ENCODE assay signal across 12 mouse cellular contexts in genomic region chr4:109253664-109254151, GRCm38 (mm10). TPM values are rescaled to one million over a fixed set of nuclear protein-coding genes. Genes with fewer than 3 reads are reported as not detected.
A peak's percentile ranks its signal among the peaks of the same experiment; 100 is the strongest.
DNase-seq lines count a peak whose midpoint lies in the region; ATAC-seq lines count a peak whose summit lies in the region.
"Had no signal": no experiment of that assay in that cellular context is flagged by ENCODE, and none has a peak within 500 bp of the region (broad histone marks: within the 10 kb centered on the region; RNA-seq: fewer than 3 reads in every experiment).

No protein-coding gene starts in this region.

- H3K27me3 ChIP-seq in heart, embryonic 10.5 days (ENCODE audit: insufficient read depth, poor library complexity, severe bottlenecking) = no peaks in the 10 kb centered on the region
- no peaks in the 10 kb centered on the region for H3K27me3 ChIP-seq in liver, embryonic 15.5 days

- H3K36me3 ChIP-seq in heart, embryonic 10.5 days = no peaks in the 10 kb centered on the region
- no peaks in the 10 kb centered on the region for H3K36me3 ChIP-seq in liver, embryonic 15.5 days (replicated peaks)

- peak overlapping the region; percentile 49 for H3K4me2 ChIP-seq in liver, embryonic 15.5 days

- no peak for DNase-seq in heart, embryonic 10.5 days (ENCODE audit: low spot score)
- no peak for DNase-seq in urinary bladder, postnatal 4 days (ENCODE audit: low spot score in 2 of 2)
- no peak for DNase-seq in kidney, adult 18-20 months
- DNase-seq: adrenal gland, adult 8-10 months; cerebellum, adult 9-10 months; kidney, postnatal 14 days; thymus, adult 18-20 months had no signal

- no peak overlapping the region for H3K9ac ChIP-seq in liver, embryonic 15.5 days

- peak overlapping the region; percentile 70 for H3K27ac ChIP-seq in brown adipose tissue, adult 24 weeks (replicated peaks; ENCODE audit: low read depth, low read length)
- peak overlapping the region; percentile 33 for H3K27ac ChIP-seq in heart, embryonic 10.5 days
- peak overlapping the region; percentile 66 for H3K27ac ChIP-seq in liver, embryonic 15.5 days (replicated peaks)

- H3K4me1 ChIP-seq in brown adipose tissue, adult 24 weeks (ENCODE audit: control insufficient read depth, insufficient read depth, insufficient read length, low read length) = no peaks in the 10 kb centered on the region
- no peaks in the 10 kb centered on the region for H3K4me1 ChIP-seq in heart, embryonic 10.5 days
- peaks cover 54% of the 10 kb centered on the region for H3K4me1 ChIP-seq in liver, embryonic 15.5 days (replicated peaks)

- H3K4me3 ChIP-seq in brown adipose tissue, adult 24 weeks (ENCODE audit: insufficient read depth, low read depth, low read length) = 0 out of 2 replicates have a peak overlapping the region, but pooled peaks have one; percentile 28
- H3K4me3 ChIP-seq in heart, embryonic 10.5 days = no peak overlapping the region
- H3K4me3 ChIP-seq in liver, embryonic 15.5 days (replicated peaks) = peak overlapping the region; percentile 17; the same call in 1 of the 2 replicates

- WGBS in heart, embryonic 10.5 days = 58% methylated on average over 11 of the region's 11 CpGs
- WGBS in liver, embryonic 15.5 days (ENCODE audit: insufficient replicate concordance) = 14% methylated on average over 11 of the region's 11 CpGs

- no peak for ATAC-seq in liver, embryonic 15.5 days (ENCODE audit: insufficient read depth)
- peak; percentile 15; the same call in 1 of the 2 replicates for ATAC-seq in megakaryocyte progenitor cell, adult 5-6 weeks (replicated peaks; ENCODE audit: poor library complexity)
- no peak for ATAC-seq in frontal cortex, adult (ENCODE audit: low TSS enrichment)

- peaks cover 4% of the 10 kb centered on the region; the same call in 1 of the 2 replicates for H3K9me3 ChIP-seq in heart, embryonic 10.5 days
- H3K9me3 ChIP-seq in liver, embryonic 15.5 days (replicated peaks) = no peaks in the 10 kb centered on the region

RNA-seq across cellular contexts. Expression of gene Calr4, which starts 19.4 kb away (rescaled TPM):
- 0.96 TPM in 1 of 2 replicates, not detected in the other for polyA plus RNA-seq in brown adipose tissue, adult 24 weeks (2012; ENCODE audit: insufficient read depth, insufficient read length, missing spikeins)
- 0.11 and 0.15 TPM in 2 replicates for polyA plus RNA-seq in heart, embryonic 10.5 days (2016; fragmentation: Nextera tagmentation; extraction: Ambion mirVana)
- not detected in 2 replicates for polyA plus RNA-seq in liver, embryonic 15.5 days (2015; fragmentation: Nextera tagmentation; extraction: Ambion mirVana)
- total RNA-seq in megakaryocyte progenitor cell, adult 5-6 weeks (2015) = 0.20 TPM in 1 of 2 replicates, not detected in the other
- not detected in 2 replicates for total RNA-seq in megakaryocyte progenitor cell, adult 5-6 weeks (2017)
- polyA plus RNA-seq: limb, embryonic 11.5 days had no signal

RNA-seq across cellular contexts. Expression of gene Eps15, which starts 26.4 kb away (rescaled TPM):
- polyA plus RNA-seq in brown adipose tissue, adult 24 weeks (2012; ENCODE audit: insufficient read depth, insufficient read length, missing spikeins) = 35.0 and 38.9 TPM in 2 replicates
- polyA plus RNA-seq in heart, embryonic 10.5 days (2016; fragmentation: Nextera tagmentation; extraction: Ambion mirVana) = 32.6 and 37.3 TPM in 2 replicates
- polyA plus RNA-seq in liver, embryonic 15.5 days (2015; fragmentation: Nextera tagmentation; extraction: Ambion mirVana) = 31.8 and 34.4 TPM in 2 replicates
- 57.6 and 60.4 TPM in 2 replicates for total RNA-seq in megakaryocyte progenitor cell, adult 5-6 weeks (2015)
- total RNA-seq in megakaryocyte progenitor cell, adult 5-6 weeks (2017) = 36.5 and 43.3 TPM in 2 replicates

RNA-seq across cellular contexts. Expression of gene Osbpl9, which starts 51.6 kb away (rescaled TPM):
- polyA plus RNA-seq in brown adipose tissue, adult 24 weeks (2012; ENCODE audit: insufficient read depth, insufficient read length, missing spikeins) = 110 and 120 TPM in 2 replicates
- polyA plus RNA-seq in heart, embryonic 10.5 days (2016; fragmentation: Nextera tagmentation; extraction: Ambion mirVana) = 41.1 and 43.5 TPM in 2 replicates
- polyA plus RNA-seq in liver, embryonic 15.5 days (2015; fragmentation: Nextera tagmentation; extraction: Ambion mirVana) = 25.1 and 26.4 TPM in 2 replicates
- total RNA-seq in megakaryocyte progenitor cell, adult 5-6 weeks (2015) = 77.4 and 99.6 TPM in 2 replicates
- 61.7 and 64.3 TPM in 2 replicates for total RNA-seq in megakaryocyte progenitor cell, adult 5-6 weeks (2017)
